Mouse (Mus musculus) kidney, embryonic 16.5 days (tissue): ENCODE measurements around the gene Snx29. TPM values are rescaled to one million over a fixed set of nuclear protein-coding genes. Genes with fewer than 3 reads are reported as not detected.
"Not testable (repeated sequence)": the region's sequence is repeated elsewhere in the genome, so short reads cannot be mapped to it uniquely, and the experiment has no call there.

ENCODE experiments used
- ATAC-seq: fragments of 200-750 bp; cut with Nextera tagmentation; 2 replicates; pipeline ENCODE4 v1.8.0; 2017; ENCODE audit warnings: moderate TSS enrichment; ENCODE audit not compliant: low FRiP score, low TSS enrichment
- H3K27ac ChIP-seq: fragments of 300-500 bp; sonication (generic); 2 replicates; pipeline ENCODE4 v1.5.1; 2014; ENCODE audit warnings: low read length
- H3K27me3 ChIP-seq: fragments of 300-500 bp; sonication (generic); 2 replicates; pipeline ENCODE4 v1.6.1; 2014; ENCODE audit warnings: low read length, control low read depth, mixed read lengths; ENCODE audit not compliant: insufficient read depth
- H3K36me3 ChIP-seq: fragments of 300-500 bp; sonication (generic); 2 replicates; pipeline ENCODE4 v1.6.1; 2014; ENCODE audit warnings: low read length, control low read depth, mixed read lengths; ENCODE audit not compliant: insufficient read depth
- H3K4me1 ChIP-seq: fragments of 300-500 bp; sonication (generic); 2 replicates; pipeline ENCODE4 v1.6.1; 2014; ENCODE audit warnings: low read length, control low read depth, mixed read lengths; ENCODE audit not compliant: insufficient read depth
- H3K4me2 ChIP-seq: fragments of 300-500 bp; sonication (generic); replicated peaks from 2 replicates; pipeline ENCODE4 v1.6.1; 2014; ENCODE audit warnings: low read depth, low read length
- H3K4me3 ChIP-seq: fragments of 300-500 bp; sonication (generic); 2 replicates; pipeline ENCODE4 v1.5.1; 2014; ENCODE audit warnings: mild to moderate bottlenecking, low read length
- H3K9ac ChIP-seq: fragments of 300-500 bp; sonication (generic); replicated peaks from 2 replicates; pipeline ENCODE4 v1.6.1; 2014; ENCODE audit warnings: low read length
- H3K9me3 ChIP-seq: fragments of 300-500 bp; sonication (generic); 2 replicates; pipeline ENCODE4 v1.6.1; 2016; ENCODE audit warnings: low read length, control low read depth
- WGBS: fragments of 180-500 bp; shearing (Covaris S2); extraction: QIAGEN DNeasy Blood & Tissue Kit; methylation state at CpG from one replicate; pipeline ENCODE4 v1.1.7; 2014; 5-methylcytosine and 5-hydroxymethylcytosine counted together
- polyA plus RNA-seq: library from polyadenylated mRNA; unstranded; fragments of >200 nt; fragmentation: Nextera tagmentation; extraction: Ambion mirVana; gene quantifications from 2 replicates; pipeline ENCODE4 v1.2.1, GENCODE M21; 2015

Gene Snx29
- polyA plus RNA-seq, 1 experiment from 2014 or later: 15.7 TPM

GRCm38 (mm10) chr16:11507188-11507731, 184.6 kb downstream of the Snx29 start:
- peak overlapping the region; percentile 13; the same call in 1 of the 2 replicates for H3K27ac ChIP-seq
- H3K9me3 ChIP-seq: no peaks in the 10 kb centered on the region
- ATAC-seq: no peak
- no peak overlapping the region for H3K4me3 ChIP-seq
- no peaks in the 10 kb centered on the region for H3K27me3 ChIP-seq
- no peaks in the 10 kb centered on the region for H3K36me3 ChIP-seq
- 62% methylated on average over 9 of the region's 9 CpGs for WGBS
- no peak overlapping the region for H3K9ac ChIP-seq
- H3K4me1 ChIP-seq: peaks cover 21% of the 10 kb centered on the region
- H3K4me2 ChIP-seq: no peak overlapping the region

DNA sequence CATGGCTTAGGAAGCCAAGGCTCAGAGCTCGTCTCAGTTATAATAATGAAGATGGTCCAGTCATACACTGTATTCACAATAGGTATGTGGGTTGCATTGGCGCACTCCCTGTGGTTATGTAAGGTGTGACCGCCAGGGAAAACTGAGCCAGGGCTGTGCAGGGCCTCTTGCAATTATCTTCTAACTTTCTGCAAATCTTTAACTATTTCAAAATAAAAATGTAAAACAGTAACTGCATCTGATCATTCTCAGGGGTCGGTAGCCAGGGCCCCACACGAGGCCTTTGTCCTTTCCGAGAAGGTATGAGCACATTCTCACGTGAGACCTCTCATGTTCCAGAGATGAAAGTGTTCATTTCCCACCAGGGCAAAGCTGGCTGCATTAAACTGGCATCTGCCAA, 185.6 kb downstream of the Snx29 start:
- Histone ChIP-seq H3K36me3 (no peaks in the 10 kb centered on the region), H3K4me3 (no peak overlapping the region), H3K4me2 (no peak overlapping the region), H3K9ac (no peak overlapping the region), H3K9me3 (no peaks in the 10 kb centered on the region), H3K27me3 (no peaks in the 10 kb centered on the region), H3K4me1 (peaks cover 21% of the 10 kb centered on the region), H3K27ac (peak overlapping the region; percentile 57)
- 68% methylated on average over 7 of the region's 7 CpGs for WGBS
- peak; percentile 60; the same call in 1 of the 2 replicates for ATAC-seq

DNA sequence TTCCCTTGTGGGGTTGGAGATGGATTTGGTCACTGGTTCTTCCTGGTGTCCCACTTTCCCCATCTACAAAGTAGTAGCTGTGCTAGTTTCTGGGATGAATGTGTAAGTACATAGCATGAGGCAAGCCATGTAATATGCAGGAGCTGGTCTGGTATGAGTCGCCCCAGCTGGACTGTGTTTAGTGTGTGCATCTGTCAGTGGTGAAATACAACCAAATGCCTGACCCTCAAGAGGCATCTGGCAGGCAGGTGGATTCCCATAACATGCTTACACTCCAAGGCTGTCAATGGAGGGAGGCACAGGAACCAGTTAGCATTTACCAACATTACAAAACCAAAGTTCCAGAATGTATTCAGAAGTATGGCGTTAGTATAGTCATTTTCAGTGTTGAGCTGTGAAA, 187.7 kb downstream of the Snx29 start:
- no peaks in the 10 kb centered on the region for H3K9me3 ChIP-seq
- H3K9ac ChIP-seq: no peak overlapping the region
- no peak overlapping the region for H3K4me3 ChIP-seq
- H3K27me3 ChIP-seq: no peaks in the 10 kb centered on the region
- peaks cover 13% of the 10 kb centered on the region for H3K4me1 ChIP-seq
- H3K4me2 ChIP-seq: no peak overlapping the region
- ATAC-seq: no peak
- 94% methylated on average over 2 of the region's 2 CpGs for WGBS
- no peak overlapping the region for H3K27ac ChIP-seq
- no peaks in the 10 kb centered on the region for H3K36me3 ChIP-seq

DNA sequence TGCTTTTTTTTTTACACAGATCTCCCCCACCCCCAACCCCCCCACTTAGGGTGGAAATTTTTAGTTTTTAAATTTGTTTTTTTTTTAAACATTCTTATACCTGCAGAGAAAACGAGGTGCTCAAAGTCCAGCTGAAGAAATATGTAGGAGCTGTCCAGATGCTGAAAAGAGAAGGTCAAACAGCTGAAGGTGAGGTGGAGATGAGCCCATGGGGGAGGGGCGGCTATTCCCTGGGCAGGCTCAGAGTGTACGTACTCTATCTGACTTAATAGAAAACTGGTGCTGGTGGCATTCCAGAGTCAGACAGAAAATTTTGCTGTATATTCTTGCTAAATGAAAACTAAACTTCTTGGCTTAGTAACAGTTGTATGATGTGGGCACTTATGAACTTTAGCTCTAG, 188.1 kb downstream of the Snx29 start:
- 63% methylated on average over 3 of the region's 3 CpGs for WGBS
- H3K27me3 ChIP-seq: no peaks in the 10 kb centered on the region
- H3K4me2 ChIP-seq: no peak overlapping the region
- no peak overlapping the region for H3K4me3 ChIP-seq
- ATAC-seq: no peak
- no peak overlapping the region for H3K27ac ChIP-seq
- no peak overlapping the region for H3K9ac ChIP-seq
- peaks cover 9% of the 10 kb centered on the region for H3K4me1 ChIP-seq
- H3K9me3 ChIP-seq: no peaks in the 10 kb centered on the region
- no peaks in the 10 kb centered on the region for H3K36me3 ChIP-seq

GRCm38 (mm10) chr16:11511696-11512095, 189.0 kb downstream of the Snx29 start:
- H3K9me3 ChIP-seq, H3K27me3 ChIP-seq, H3K4me1 ChIP-seq, H3K9ac ChIP-seq, H3K4me3 ChIP-seq, H3K36me3 ChIP-seq, H3K4me2 ChIP-seq, ATAC-seq, H3K27ac ChIP-seq: not testable (repeated sequence)
- 72% methylated on average over 7 of the region's 7 CpGs for WGBS

- H3K4me3 ChIP-seq: no peak overlapping the region
- no peak overlapping the region for H3K27ac ChIP-seq
- no peaks in the 10 kb centered on the region for H3K27me3 ChIP-seq
- no peaks in the 10 kb centered on the region for H3K4me1 ChIP-seq
- peaks cover 4% of the 10 kb centered on the region; the same call in 1 of the 2 replicates for H3K36me3 ChIP-seq
- ATAC-seq: no peak
- H3K4me2 ChIP-seq: no peak overlapping the region
- H3K9ac ChIP-seq: no peak overlapping the region
- H3K9me3 ChIP-seq: no peaks in the 10 kb centered on the region
- 93% methylated on average over 2 of the region's 2 CpGs for WGBS
These were observed 194.0 kb downstream of the Snx29 start for GRCm38 (mm10) chr16:11516681-11517080.

GRCm38 (mm10) chr16:11517385-11517784, 194.7 kb downstream of the Snx29 start:
- no peaks in the 10 kb centered on the region for H3K27me3 ChIP-seq
- H3K4me2 ChIP-seq: no peak overlapping the region
- WGBS: 96% methylated on average over 6 of the region's 6 CpGs
- H3K9me3 ChIP-seq: no peaks in the 10 kb centered on the region
- H3K27ac ChIP-seq: no peak overlapping the region
- no peak for ATAC-seq
- H3K36me3 ChIP-seq: peaks cover 4% of the 10 kb centered on the region; the same call in 1 of the 2 replicates
- no peak overlapping the region for H3K4me3 ChIP-seq
- H3K4me1 ChIP-seq: no peaks in the 10 kb centered on the region
- no peak overlapping the region for H3K9ac ChIP-seq

GRCm38 (mm10) chr16:11518803-11519498, 196.2 kb downstream of the Snx29 start:
- Histone ChIP-seq H3K4me1 (no peaks in the 10 kb centered on the region), H3K27ac (no peak overlapping the region), H3K27me3 (no peaks in the 10 kb centered on the region), H3K4me3 (no peak overlapping the region), H3K4me2 (no peak overlapping the region), H3K9ac (no peak overlapping the region), H3K9me3 (no peaks in the 10 kb centered on the region), H3K36me3 (peaks cover 4% of the 10 kb centered on the region; the same call in 1 of the 2 replicates)
- 57% methylated on average over 12 of the region's 12 CpGs for WGBS
- ATAC-seq: no peak

DNA sequence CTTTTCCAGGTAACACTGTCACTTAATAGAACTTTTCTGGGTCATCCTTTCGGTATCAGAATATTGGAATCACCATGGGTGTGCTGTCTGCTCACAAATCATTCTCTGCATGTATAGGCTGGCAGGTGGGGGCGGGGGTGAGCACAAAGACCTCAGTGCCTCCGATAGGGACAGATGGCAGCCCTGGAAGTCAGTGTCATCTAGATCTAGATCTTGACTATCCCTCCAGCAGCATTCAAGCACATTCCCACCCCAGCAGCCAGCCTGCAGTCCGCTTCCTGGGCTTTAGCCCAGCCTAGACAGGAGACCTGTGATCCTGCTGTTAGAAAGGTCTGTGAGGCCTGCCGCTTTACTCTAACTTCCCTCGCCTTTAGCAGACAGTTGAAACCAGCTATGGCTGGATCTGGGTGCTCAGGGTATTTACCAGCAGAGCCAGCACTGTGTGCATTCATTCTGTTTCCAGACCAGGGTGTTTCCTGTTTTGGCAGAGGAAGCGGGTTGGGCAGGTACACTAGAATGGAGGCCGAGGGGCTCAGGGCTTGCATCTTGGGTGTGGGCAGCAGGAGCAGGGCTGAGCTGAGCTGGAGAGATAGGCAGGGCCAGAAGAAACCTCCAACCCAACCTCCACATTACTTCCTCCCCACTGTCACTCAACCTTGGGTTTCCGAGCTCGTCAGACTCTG, 203.5 kb downstream of the Snx29 start:
- Histone ChIP-seq H3K27ac (peak overlapping the region; percentile 27; the same call in 1 of the 2 replicates), H3K36me3 (no peaks in the 10 kb centered on the region), H3K9ac (no peak overlapping the region), H3K9me3 (no peaks in the 10 kb centered on the region), H3K27me3 (no peaks in the 10 kb centered on the region), H3K4me2 (no peak overlapping the region), H3K4me3 (no peak overlapping the region), H3K4me1 (0 out of 2 replicates have a peak, but pooled peaks cover 3% of the 10 kb centered on the region)
- 70% methylated on average over 10 of the region's 10 CpGs for WGBS
- ATAC-seq: peak; percentile 66; the same call in 1 of the 2 replicates

GRCm38 (mm10) chr16:11526996-11527395, 204.3 kb downstream of the Snx29 start:
- WGBS: 57% methylated on average over 10 of the region's 10 CpGs
- ATAC-seq: peak; percentile 22; the same call in 1 of the 2 replicates
- 0 out of 2 replicates have a peak overlapping the region, but pooled peaks have one; percentile 7 for H3K27ac ChIP-seq

More at GRCm38 (mm10) chr16:11526996-11527395, 204.3 kb downstream of the Snx29 start:
- H3K4me3 ChIP-seq: no peak overlapping the region
- no peaks in the 10 kb centered on the region for H3K36me3 ChIP-seq
- H3K9me3 ChIP-seq: no peaks in the 10 kb centered on the region
- no peaks in the 10 kb centered on the region for H3K27me3 ChIP-seq
- H3K4me2 ChIP-seq: no peak overlapping the region
- H3K9ac ChIP-seq: no peak overlapping the region
- 0 out of 2 replicates have a peak, but pooled peaks cover 3% of the 10 kb centered on the region for H3K4me1 ChIP-seq
